Mouse (Mus musculus) cerebellum, adult 2 months (tissue): ENCODE results near the gene Arf3. TPM values are rescaled to one million over a fixed set of nuclear protein-coding genes. Genes with fewer than 3 reads are reported as not detected.

Experiments used
- DNase-seq, 2 experiments: peaks; one replicate each; pipeline ENCODE4 v3.0.0; 2021
- H3K27ac ChIP-seq: fragments of 200-500 bp; 2 replicates; pipeline ENCODE4 v1.5.1; 2012; ENCODE audit warnings: low read length, control low read depth, inconsistent platforms; ENCODE audit not compliant: insufficient read depth
- H3K27me3 ChIP-seq: fragments of 200-500 bp; 2 replicates; pipeline ENCODE4 v1.6.1; 2012; ENCODE audit warnings: inconsistent platforms, mild to moderate bottlenecking, low read length, moderate library complexity; ENCODE audit not compliant: control insufficient read depth, insufficient read depth
- H3K4me1 ChIP-seq: fragments of 200-500 bp; 2 replicates; pipeline ENCODE4 v1.6.1; 2011; ENCODE audit warnings: low read length; ENCODE audit not compliant: control insufficient read depth, insufficient read depth
- H3K4me3 ChIP-seq: fragments of 200-500 bp; replicated peaks from 2 replicates; pipeline ENCODE3; 2011; ENCODE audit warnings: mild to moderate bottlenecking, low read depth, low read length, control low read depth; ENCODE audit not compliant: insufficient read depth
- CTCF ChIP-seq: fragments of 200-500 bp; IDR thresholded peaks from 2 replicates; pipeline ENCODE4 v1.5.1; 2011; ENCODE audit warnings: low read depth, mild to moderate bottlenecking, control low read depth, low read length, moderate library complexity, borderline replicate concordance; ENCODE audit not compliant: insufficient read depth
- POLR2A ChIP-seq: fragments of 200-500 bp; IDR thresholded peaks from 2 replicates; pipeline ENCODE4 v1.6.1; 2011; ENCODE audit warnings: low read length, control low read depth, borderline replicate concordance; ENCODE audit not compliant: insufficient read depth
- WGBS: fragments of 180-500 bp; shearing (Covaris S2); methylation state at CpG from one replicate; pipeline ENCODE4 v1.1.7; 2018; 5-methylcytosine and 5-hydroxymethylcytosine counted together
- polyA plus RNA-seq: library from polyadenylated mRNA; depleted of rRNA; stranded (reverse); fragments of >200 nt; gene quantifications from 2 replicates; pipeline ENCODE4 v1.2.3, GENCODE M21; 2012

Arf3 gene
- polyA plus RNA-seq, 1 experiment, result 210 TPM

- Histone ChIP-seq H3K4me1 (no peaks in the 10 kb centered on the region), H3K27me3 (no peaks in the 10 kb centered on the region), H3K27ac (no peak overlapping the region), H3K4me3 (no peak overlapping the region)
- DNase-seq, result no peak
- WGBS, result 78% methylated on average over 6 of the region's 6 CpGs
- no peak for TF ChIP-seq POLR2A
- TF ChIP-seq CTCF, result no peak
Observed at GRCm38 (mm10) chr15:98730790-98731189, 32.2 kb downstream of the Arf3 start.

DNA sequence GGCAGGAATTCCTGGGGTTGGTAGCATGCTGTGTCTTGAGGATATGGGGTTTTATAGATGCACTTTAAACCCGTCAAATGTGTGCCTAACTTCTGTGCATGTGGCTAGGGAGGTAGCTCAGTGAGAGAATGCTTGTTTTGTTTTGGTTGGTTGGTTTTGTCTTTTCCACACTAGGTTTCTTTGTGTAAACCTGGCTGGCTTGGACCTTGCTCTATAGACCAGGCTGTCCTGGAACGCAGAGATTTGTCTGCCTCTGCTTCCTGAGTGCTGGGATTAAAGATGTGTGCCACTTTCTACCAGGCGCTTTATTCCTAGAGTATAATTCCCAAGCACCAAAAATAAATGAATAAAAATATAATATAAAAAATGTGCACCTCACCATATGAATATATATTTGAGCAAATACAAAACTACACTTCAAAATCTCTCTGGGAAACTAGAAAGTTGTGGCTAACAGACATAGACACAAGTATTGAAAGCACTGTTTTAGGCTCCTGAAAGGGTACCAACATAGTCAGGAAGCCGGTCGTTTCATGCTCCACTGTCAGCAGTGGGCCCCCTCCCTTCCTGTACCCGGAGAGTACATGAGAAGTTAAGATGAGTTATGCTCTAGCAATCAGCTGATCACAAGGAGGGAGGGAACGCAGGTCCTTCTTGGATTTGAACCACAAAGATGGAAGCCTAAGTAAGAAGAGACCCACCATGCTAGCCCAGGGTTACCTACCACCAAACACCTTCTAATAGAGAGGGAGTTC is 33.0 kb downstream of the Arf3 start:
- H3K4me1 ChIP-seq, result no peaks in the 10 kb centered on the region
- 68% methylated on average over 7 of the region's 7 CpGs for WGBS
- no peak for TF ChIP-seq POLR2A
- no peak for TF ChIP-seq CTCF
- DNase-seq, result no peak
- no peak overlapping the region for H3K27ac ChIP-seq
- no peak overlapping the region for H3K4me3 ChIP-seq
- no peaks in the 10 kb centered on the region for H3K27me3 ChIP-seq

DNA sequence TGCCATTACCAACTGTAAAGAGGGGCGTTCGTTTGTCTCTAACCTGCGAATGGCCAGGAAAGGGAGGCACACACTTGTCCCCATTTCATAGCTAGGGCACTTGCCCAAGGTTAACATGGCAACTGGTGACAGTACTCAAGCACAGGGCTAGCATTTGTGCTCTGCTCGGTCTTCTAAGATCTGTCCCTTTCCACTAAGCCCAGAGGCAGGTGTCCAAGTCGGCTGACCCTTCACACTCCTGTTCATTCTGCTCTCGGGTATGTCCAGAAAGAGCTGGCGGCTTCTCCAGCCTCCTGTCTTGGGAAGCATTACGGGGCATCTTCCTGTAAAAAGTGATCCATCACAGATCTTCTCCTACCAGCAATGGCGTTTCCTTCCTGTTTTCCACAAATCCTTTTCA is 34.6 kb downstream of the Arf3 start:
- H3K27me3 ChIP-seq, result no peaks in the 10 kb centered on the region
- 29% methylated on average over 9 of the region's 9 CpGs for WGBS
- no peak for DNase-seq
- H3K27ac ChIP-seq, result no peak overlapping the region
- peak overlapping the region; percentile 58 for H3K4me3 ChIP-seq
- no peak for TF ChIP-seq CTCF
- TF ChIP-seq POLR2A, result no peak
- H3K4me1 ChIP-seq, result no peaks in the 10 kb centered on the region

DNA sequence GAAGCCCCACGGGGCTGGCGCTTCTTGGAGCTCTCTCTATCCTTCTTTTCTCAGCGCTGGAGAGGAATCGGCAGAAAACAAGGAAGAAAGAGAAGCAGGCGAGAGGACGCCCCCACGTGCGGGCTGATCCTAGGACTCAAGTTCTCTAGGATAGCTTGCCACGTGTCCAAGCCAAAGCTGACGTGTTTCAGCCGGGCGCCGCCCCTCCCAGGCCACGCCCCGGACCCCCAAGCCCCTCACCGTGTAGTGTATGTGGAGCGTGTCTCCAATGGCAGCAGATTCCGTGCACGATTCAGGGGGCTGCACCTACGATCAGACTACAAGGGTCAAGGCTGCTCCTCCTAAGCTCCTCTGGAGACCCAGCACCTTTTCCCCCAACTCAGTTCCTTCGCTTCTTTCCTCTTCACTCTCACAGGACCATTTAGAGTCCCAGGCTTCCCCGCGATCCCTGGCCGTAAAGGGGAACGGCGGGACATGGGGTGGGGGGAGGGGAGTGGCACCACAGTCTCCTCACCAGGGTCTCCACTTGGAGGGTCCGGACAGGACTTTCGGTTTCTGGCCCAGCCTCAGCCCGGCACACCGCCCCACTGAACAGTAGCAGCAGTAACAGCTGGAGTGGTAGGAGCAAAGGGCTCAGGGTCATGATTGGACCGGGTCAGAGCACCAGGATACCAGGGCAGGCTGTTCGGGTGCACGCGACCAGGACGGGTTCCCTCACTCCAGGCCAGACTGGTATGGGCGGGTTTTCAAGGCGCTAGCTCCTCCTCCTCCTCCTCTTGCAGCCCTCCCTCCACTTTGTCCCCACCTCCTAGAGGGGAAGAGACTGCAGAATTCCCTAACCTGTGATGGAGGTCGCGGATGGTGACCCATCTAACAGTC is 35.3 kb downstream of the Arf3 start, which contains the start of gene Fkbp11:
Gene Fkbp11, minus strand, starts transcription at position 756 of the 879 bp plus-strand sequence.
- Histone ChIP-seq H3K4me3 (peak within 1 kb of the TSS; percentile 58), H3K4me1 (no peaks in the 10 kb centered on the region), H3K27ac (no peak within 1 kb of the TSS), H3K27me3 (no peaks in the 10 kb centered on the region)
- under 1% methylated on average over 39 of the region's 39 CpGs for WGBS
- peak; percentile 41 to 46 for DNase-seq
- no peak for TF ChIP-seq POLR2A
- no peak for TF ChIP-seq CTCF

- TF ChIP-seq CTCF (no peak), POLR2A (no peak)
- no peak for DNase-seq
- Histone ChIP-seq H3K27me3 (no peaks in the 10 kb centered on the region), H3K4me1 (no peaks in the 10 kb centered on the region), H3K4me3 (no peak overlapping the region), H3K27ac (no peak overlapping the region)
- 67% methylated on average over 7 of the region's 7 CpGs for WGBS
Observed at GRCm38 (mm10) chr15:98726746-98727145, 36.3 kb downstream of the Arf3 start.

- Histone ChIP-seq H3K27ac (no peak overlapping the region), H3K4me3 (no peak overlapping the region), H3K27me3 (no peaks in the 10 kb centered on the region), H3K4me1 (no peaks in the 10 kb centered on the region)
- TF ChIP-seq POLR2A (no peak), CTCF (no peak)
- 89% methylated on average over 4 of the region's 4 CpGs for WGBS
- no peak for DNase-seq
Observed at GRCm38 (mm10) chr15:98726079-98726478, 36.9 kb downstream of the Arf3 start.

DNA sequence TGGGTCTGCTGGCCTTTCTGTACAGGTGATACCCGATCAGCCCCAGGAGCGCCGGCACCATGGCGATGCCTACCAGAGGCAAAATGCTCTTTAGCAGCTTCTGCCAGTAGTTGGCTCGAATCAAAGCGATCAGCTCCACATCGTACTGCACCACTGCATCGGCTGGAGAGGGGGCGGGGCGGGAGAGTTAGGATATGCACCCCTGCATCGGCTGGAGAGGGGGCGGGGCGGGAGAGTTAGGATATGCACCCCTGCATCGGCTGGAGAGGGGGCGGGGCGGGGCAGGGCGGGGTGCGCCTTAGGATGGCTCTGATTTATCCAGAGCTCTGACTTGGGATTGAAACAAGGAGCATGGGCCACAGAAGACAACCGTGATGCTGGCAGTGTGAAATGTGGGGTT is 38.6 kb downstream of the Arf3 start:
- H3K4me1 ChIP-seq, result no peaks in the 10 kb centered on the region
- no peak overlapping the region for H3K4me3 ChIP-seq
- TF ChIP-seq POLR2A, result no peak
- no peak for TF ChIP-seq CTCF
- 30% methylated on average over 19 of the region's 19 CpGs for WGBS
- H3K27me3 ChIP-seq, result no peaks in the 10 kb centered on the region
- DNase-seq, result no peak
- H3K27ac ChIP-seq, result no peak overlapping the region

DNA sequence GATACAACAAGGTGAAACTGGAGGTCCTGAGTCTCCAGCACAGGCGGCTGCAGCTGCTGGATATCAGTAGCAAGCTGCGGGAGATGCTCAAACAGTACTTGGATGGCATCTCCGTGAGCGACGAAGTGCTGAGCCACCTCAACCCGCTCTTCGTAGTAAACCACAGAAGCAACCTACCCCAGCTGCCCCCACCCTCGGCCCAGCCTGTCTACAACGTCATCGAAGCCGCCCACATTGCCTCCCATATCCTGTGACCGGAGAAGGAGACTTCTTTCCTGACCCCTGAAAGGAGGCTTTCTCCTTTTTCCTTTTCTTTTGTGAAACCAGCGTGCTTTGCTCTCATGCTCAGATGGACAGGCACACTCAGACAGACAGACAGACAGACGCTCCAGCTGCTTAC is 40.2 kb downstream of the Arf3 start:
- no peak overlapping the region for H3K27ac ChIP-seq
- no peaks in the 10 kb centered on the region for H3K27me3 ChIP-seq
- no peaks in the 10 kb centered on the region for H3K4me1 ChIP-seq
- H3K4me3 ChIP-seq, result no peak overlapping the region
- DNase-seq, result no peak
- TF ChIP-seq CTCF (no peak), POLR2A (no peak)
- WGBS, result 71% methylated on average over 14 of the region's 14 CpGs
